Mouse (Mus musculus): ENCODE measurements at regions not wholly inside any gene's neighbourhood (a gene's known extent, or its start where the extent isn't known, plus 50 kb on each side); places are given as distances from the start of the nearest gene placed in this dataset.

GRCm38 (mm10) chr15:74318422-74318841 is 317.7 kb downstream of the Mroh4 start:
- TF ChIP-seq GATA1 (IDR thresholded peaks at IDR 0.05; ENCODE audit: borderline replicate concordance, low read length) (no peak), FLI1 (IDR thresholded peaks at IDR 0.05; ENCODE audit: low read length) (no peak)

Measured in megakaryocyte, embryonic 14.5 days (primary cell).